Mouse (Mus musculus): Measurements from ENCODE around the gene Tlr9.

GRCm38 (mm10) chr9:106275806-106276205, 53.4 kb downstream of the Tlr9 start:
- no peak for TF ChIP-seq POLR2A (IDR thresholded peaks at IDR 0.05; ENCODE audit: insufficient read depth, low read depth, low read length)
- no peak for TF ChIP-seq CTCF (IDR thresholded peaks at IDR 0.05; ENCODE audit: insufficient read depth, low read depth, low read length)
